Mouse (Mus musculus): ENCODE data around the gene Arhgef26. TPM values are rescaled to one million over a fixed set of nuclear protein-coding genes. Genes with fewer than 3 reads are reported as not detected.

Arhgef26 gene
- polyA plus RNA-seq, 1 experiment from 2014 or later, result 5.9 TPM

- H3K36me3 ChIP-seq (ENCODE audit: control insufficient read depth, insufficient read depth, low read length), result no peaks in the 10 kb centered on the region
- ATAC-seq (ENCODE audit: low FRiP score, low TSS enrichment) (no peak), DNase-seq (ENCODE audit: low spot score) (no peak)
- no peak overlapping the region for H3K4me3 ChIP-seq (ENCODE audit: low read depth, low read length)
- H3K4me2 ChIP-seq (replicated peaks; ENCODE audit: low read depth), result no peak overlapping the region
- no peaks in the 10 kb centered on the region for H3K4me1 ChIP-seq (replicated peaks; ENCODE audit: control insufficient read depth, insufficient read depth)
- H3K27me3 ChIP-seq (ENCODE audit: control insufficient read depth, insufficient read depth, low read length), result no peaks in the 10 kb centered on the region
- H3K27ac ChIP-seq (replicated peaks), result no peak overlapping the region
- TF ChIP-seq CTCF (IDR thresholded peaks at IDR 0.05; ENCODE audit: low read depth) (no peak), EP300 (optimal IDR thresholded peaks at IDR 0.05) (no peak)
- no peak overlapping the region for H3K9ac ChIP-seq (ENCODE audit: low read length)
- no peaks in the 10 kb centered on the region for H3K9me3 ChIP-seq (ENCODE audit: control insufficient read depth, low read length)
- WGBS, result 54% methylated on average over 2 of the region's 2 CpGs
Measured at GRCm38 (mm10) chr3:62402466-62402865, 64.3 kb downstream of the Arhgef26 start.

DNA sequence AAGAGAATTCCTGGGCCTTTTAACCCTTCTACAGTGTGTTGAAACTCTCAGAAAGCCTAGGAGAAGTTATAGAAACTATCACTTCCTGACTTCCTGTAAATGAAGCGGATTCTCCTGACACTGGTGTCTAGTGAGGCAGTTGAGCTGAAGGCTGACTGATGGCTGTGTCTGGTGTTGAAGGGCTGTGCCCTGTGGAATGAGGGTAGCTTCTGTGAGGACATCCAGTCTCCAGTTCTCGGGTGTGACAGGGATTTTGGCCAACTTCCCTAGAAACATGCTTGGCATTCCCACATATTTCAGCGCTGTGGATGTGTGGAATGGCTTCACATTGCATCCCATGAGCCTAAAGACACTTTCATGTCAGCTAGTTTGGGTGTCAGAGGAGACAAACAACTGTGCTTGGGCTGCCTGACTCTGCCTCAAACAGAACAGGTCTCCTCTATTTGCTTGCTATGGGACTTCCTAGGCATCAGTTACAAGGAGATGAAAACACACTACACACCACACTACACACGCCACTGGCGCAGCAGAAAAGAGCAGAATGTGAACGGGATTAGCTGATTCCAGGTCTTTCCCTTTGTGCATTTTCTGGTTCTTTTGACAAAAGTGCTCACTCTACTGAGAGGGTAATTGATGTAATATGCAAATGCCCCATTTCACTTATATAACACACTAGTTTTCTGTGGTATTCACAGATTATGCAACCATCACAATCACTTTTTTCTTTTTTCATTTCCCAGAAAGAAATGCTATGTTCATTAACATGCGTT, 66.5 kb downstream of the Arhgef26 start:
- no peak overlapping the region for H3K9ac ChIP-seq (ENCODE audit: low read length)

GRCm38 (mm10) chr3:62409555-62410182, 71.5 kb downstream of the Arhgef26 start:
- no peaks in the 10 kb centered on the region for H3K9me3 ChIP-seq (ENCODE audit: control insufficient read depth, low read length)
- TF ChIP-seq CTCF (IDR thresholded peaks at IDR 0.05; ENCODE audit: low read depth) (no peak), EP300 (optimal IDR thresholded peaks at IDR 0.05) (no peak)
- WGBS, result 53% methylated on average over 8 of the region's 8 CpGs
- H3K27me3 ChIP-seq (ENCODE audit: control insufficient read depth, insufficient read depth, low read length), result no peaks in the 10 kb centered on the region
- H3K4me3 ChIP-seq (ENCODE audit: low read depth, low read length), result no peak overlapping the region
- DNase-seq (ENCODE audit: low spot score), result no peak
- no peak overlapping the region for H3K9ac ChIP-seq (ENCODE audit: low read length)
- no peak overlapping the region for H3K4me2 ChIP-seq (replicated peaks; ENCODE audit: low read depth)
- no peak overlapping the region for H3K27ac ChIP-seq (replicated peaks)
- H3K4me1 ChIP-seq (replicated peaks; ENCODE audit: control insufficient read depth, insufficient read depth), result no peaks in the 10 kb centered on the region
- no peak for ATAC-seq (ENCODE audit: low FRiP score, low TSS enrichment)
- no peaks in the 10 kb centered on the region for H3K36me3 ChIP-seq (ENCODE audit: control insufficient read depth, insufficient read depth, low read length)

More for the DNA sequence above, 66.5 kb downstream of the Arhgef26 start:
- no peak overlapping the region for H3K27ac ChIP-seq (replicated peaks)
- no peak overlapping the region for H3K4me2 ChIP-seq (replicated peaks; ENCODE audit: low read depth)
- H3K4me1 ChIP-seq (replicated peaks; ENCODE audit: control insufficient read depth, insufficient read depth), result no peaks in the 10 kb centered on the region
- H3K27me3 ChIP-seq (ENCODE audit: control insufficient read depth, insufficient read depth, low read length), result no peaks in the 10 kb centered on the region
- DNase-seq (ENCODE audit: low spot score) (no peak), ATAC-seq (ENCODE audit: low FRiP score, low TSS enrichment) (no peak)
- no peak overlapping the region for H3K4me3 ChIP-seq (ENCODE audit: low read depth, low read length)
- WGBS, result 71% methylated on average over 7 of the region's 7 CpGs
- H3K36me3 ChIP-seq (ENCODE audit: control insufficient read depth, insufficient read depth, low read length), result no peaks in the 10 kb centered on the region
- H3K9me3 ChIP-seq (ENCODE audit: control insufficient read depth, low read length), result no peaks in the 10 kb centered on the region
- TF ChIP-seq CTCF (IDR thresholded peaks at IDR 0.05; ENCODE audit: low read depth) (no peak), EP300 (optimal IDR thresholded peaks at IDR 0.05) (no peak)

DNA sequence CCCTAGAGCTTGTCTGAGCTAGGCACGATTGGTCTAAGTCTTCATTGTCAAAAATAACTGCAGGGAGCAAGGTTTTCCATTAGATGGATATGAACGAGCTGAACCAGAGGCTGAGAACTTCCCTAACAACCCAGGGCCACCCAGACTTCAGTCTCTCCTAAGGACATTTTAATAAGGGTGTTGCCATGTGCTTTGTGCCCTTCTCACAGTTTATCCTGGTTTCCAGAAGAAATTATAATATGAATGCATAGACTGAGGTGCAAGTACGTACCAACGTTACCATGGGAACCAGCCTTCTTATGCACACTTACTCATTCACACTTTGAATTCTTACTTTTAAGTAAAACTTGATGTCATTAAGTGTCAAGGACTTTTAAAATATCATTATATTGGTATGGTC, 72.3 kb downstream of the Arhgef26 start:
- ATAC-seq (ENCODE audit: low FRiP score, low TSS enrichment), result no peak
- Histone ChIP-seq H3K9me3 (ENCODE audit: control insufficient read depth, low read length) (no peaks in the 10 kb centered on the region), H3K9ac (ENCODE audit: low read length) (no peak overlapping the region), H3K4me1 (replicated peaks; ENCODE audit: control insufficient read depth, insufficient read depth) (no peaks in the 10 kb centered on the region), H3K27me3 (ENCODE audit: control insufficient read depth, insufficient read depth, low read length) (no peaks in the 10 kb centered on the region), H3K36me3 (ENCODE audit: control insufficient read depth, insufficient read depth, low read length) (no peaks in the 10 kb centered on the region), H3K4me3 (ENCODE audit: low read depth, low read length) (no peak overlapping the region), H3K27ac (replicated peaks) (no peak overlapping the region), H3K4me2 (replicated peaks; ENCODE audit: low read depth) (no peak overlapping the region)
- 74% methylated on average over 4 of the region's 4 CpGs for WGBS
- TF ChIP-seq EP300 (optimal IDR thresholded peaks at IDR 0.05) (no peak), CTCF (IDR thresholded peaks at IDR 0.05; ENCODE audit: low read depth) (no peak)
- DNase-seq (ENCODE audit: low spot score), result no peak

DNA sequence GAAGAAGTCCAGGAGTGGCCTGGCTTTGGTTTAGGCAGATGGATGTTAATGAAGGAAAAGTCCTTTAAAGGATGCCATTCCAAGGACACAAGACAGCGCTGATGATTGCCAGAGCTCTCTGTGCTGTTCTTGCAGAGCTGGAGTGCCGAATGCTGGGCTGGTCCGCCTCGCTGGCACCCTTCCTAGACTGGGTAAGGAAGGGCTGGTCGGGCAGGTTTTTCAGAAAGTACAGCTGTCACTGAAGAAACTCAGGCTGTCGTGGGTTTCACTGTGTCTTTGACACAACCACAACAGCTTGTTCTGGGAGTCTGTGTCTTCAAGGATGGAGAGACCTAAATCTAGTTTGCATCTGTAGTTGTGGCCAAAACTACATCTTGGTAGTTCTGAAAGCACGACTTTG, 74.6 kb downstream of the Arhgef26 start:
- Histone ChIP-seq H3K9ac (ENCODE audit: low read length) (no peak overlapping the region), H3K27me3 (ENCODE audit: control insufficient read depth, insufficient read depth, low read length) (no peaks in the 10 kb centered on the region), H3K4me1 (replicated peaks; ENCODE audit: control insufficient read depth, insufficient read depth) (no peaks in the 10 kb centered on the region; the same call in 1 of the 2 replicates), H3K36me3 (ENCODE audit: control insufficient read depth, insufficient read depth, low read length) (no peaks in the 10 kb centered on the region), H3K9me3 (ENCODE audit: control insufficient read depth, low read length) (no peaks in the 10 kb centered on the region), H3K4me2 (replicated peaks; ENCODE audit: low read depth) (no peak overlapping the region), H3K27ac (replicated peaks) (peak overlapping the region; percentile 5; the same call in 1 of the 2 replicates), H3K4me3 (ENCODE audit: low read depth, low read length) (no peak overlapping the region)
- WGBS, result 25% methylated on average over 7 of the region's 7 CpGs
- TF ChIP-seq CTCF (IDR thresholded peaks at IDR 0.05; ENCODE audit: low read depth), result no peak
- peak; percentile 72 for TF ChIP-seq EP300 (optimal IDR thresholded peaks at IDR 0.05)
- DNase-seq (ENCODE audit: low spot score), result peak; percentile 59
- ATAC-seq (ENCODE audit: low FRiP score, low TSS enrichment), result peak; percentile 76

GRCm38 (mm10) chr3:62414926-62415325, 76.8 kb downstream of the Arhgef26 start:
- WGBS, result 89% methylated on average over 4 of the region's 4 CpGs
- Histone ChIP-seq H3K9me3 (ENCODE audit: control insufficient read depth, low read length) (no peaks in the 10 kb centered on the region), H3K4me3 (ENCODE audit: low read depth, low read length) (no peak overlapping the region), H3K27me3 (ENCODE audit: control insufficient read depth, insufficient read depth, low read length) (no peaks in the 10 kb centered on the region), H3K4me2 (replicated peaks; ENCODE audit: low read depth) (no peak overlapping the region), H3K4me1 (replicated peaks; ENCODE audit: control insufficient read depth, insufficient read depth) (no peaks in the 10 kb centered on the region; the same call in 1 of the 2 replicates), H3K36me3 (ENCODE audit: control insufficient read depth, insufficient read depth, low read length) (no peaks in the 10 kb centered on the region), H3K27ac (replicated peaks) (no peak overlapping the region), H3K9ac (ENCODE audit: low read length) (no peak overlapping the region)
- DNase-seq (ENCODE audit: low spot score) (no peak), ATAC-seq (ENCODE audit: low FRiP score, low TSS enrichment) (no peak)
- TF ChIP-seq EP300 (optimal IDR thresholded peaks at IDR 0.05) (no peak), CTCF (IDR thresholded peaks at IDR 0.05; ENCODE audit: low read depth) (no peak)

All from stomach, postnatal 0 days (tissue).